Comparison of ENCODE assay signal across 29 mouse cellular contexts in the genomic region with DNA sequence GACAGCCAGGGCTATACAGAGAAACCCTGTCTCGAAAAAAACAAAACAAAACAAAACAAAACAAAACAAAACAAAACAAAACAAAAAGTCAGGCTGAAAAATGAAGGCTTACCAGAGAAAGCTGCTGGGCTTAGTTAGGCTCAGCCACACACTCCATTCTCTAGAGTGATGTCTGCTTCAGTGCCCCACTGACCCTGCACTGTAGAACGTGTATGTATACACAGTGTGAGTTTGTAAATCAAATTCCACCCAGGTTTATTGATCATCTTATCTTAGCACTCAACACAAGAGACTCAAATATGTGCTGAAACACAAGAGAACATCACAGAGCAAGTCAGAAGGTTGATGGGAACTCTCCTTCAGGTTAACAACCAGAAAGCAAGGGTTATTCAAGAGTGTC.
"Had no signal": no experiment of that assay in that cellular context is flagged by ENCODE, and none has a peak within 500 bp of the region (broad histone marks: within the 10 kb centered on the region; RNA-seq: fewer than 3 reads in every experiment).

No protein-coding gene starts in this region.

- H3K9me3 ChIP-seq: limb, embryonic 10.5 days; limb, embryonic 12.5 days; limb, embryonic 13.5 days; limb, embryonic 15.5 days; liver, embryonic 12.5 days; liver, embryonic 13.5 days; liver, embryonic 15.5 days; lung, embryonic 15.5 days; megakaryocyte, embryonic 14.5 days; midbrain, embryonic 10.5 days; midbrain, embryonic 12.5 days; midbrain, embryonic 15.5 days; neural tube, embryonic 12.5 days had no signal

- H3K4me2 ChIP-seq: limb, embryonic 12.5 days; limb, embryonic 13.5 days; limb, embryonic 15.5 days; liver, embryonic 12.5 days; liver, embryonic 13.5 days; liver, embryonic 15.5 days; lung, embryonic 14.5 days; lung, embryonic 15.5 days; midbrain, embryonic 12.5 days; midbrain, embryonic 15.5 days; neural tube, embryonic 12.5 days had no signal

- H3K4me1 ChIP-seq: limb, embryonic 10.5 days; limb, embryonic 12.5 days; limb, embryonic 13.5 days; limb, embryonic 15.5 days; lung, embryonic 15.5 days; megakaryocyte, embryonic 14.5 days; midbrain, embryonic 10.5 days; midbrain, embryonic 12.5 days; midbrain, embryonic 15.5 days; neural tube, embryonic 12.5 days had no signal

- ATAC-seq: liver, embryonic 12.5 days; lung, postnatal 0 days; midbrain, embryonic 15.5 days; midbrain, embryonic 16.5 days had no signal

- H3K36me3 ChIP-seq: liver, embryonic 13.5 days had no signal

- H3K9ac ChIP-seq: limb, embryonic 12.5 days; limb, embryonic 13.5 days; limb, embryonic 15.5 days; liver, embryonic 12.5 days; liver, embryonic 13.5 days; liver, embryonic 14.5 days; liver, embryonic 15.5 days; lung, embryonic 14.5 days; lung, embryonic 15.5 days; midbrain, embryonic 12.5 days; midbrain, embryonic 15.5 days; neural tube, embryonic 12.5 days had no signal

- DNase-seq: layer of hippocampus, postnatal 36 days; left cerebral cortex, postnatal 4 days; liver, embryonic 13.5 days; lung, adult 18-20 months; lung, adult 2 months; lung, embryonic 14.5 days; lung, postnatal 10 days; lung, postnatal 14 days; lung, postnatal 36 days; lung, postnatal 4 days; midbrain, embryonic 14.5 days had no signal

- H3K4me3 ChIP-seq: left cerebral cortex, adult 2 months; limb, embryonic 10.5 days; limb, embryonic 12.5 days; limb, embryonic 13.5 days; limb, embryonic 15.5 days; liver, embryonic 12.5 days; liver, embryonic 13.5 days; liver, embryonic 15.5 days; lung, embryonic 15.5 days; megakaryocyte, embryonic 14.5 days; midbrain, embryonic 10.5 days; midbrain, embryonic 12.5 days; midbrain, embryonic 15.5 days; myocyte; neural tube, embryonic 12.5 days had no signal

- H3K27me3 ChIP-seq: limb, embryonic 12.5 days; limb, embryonic 13.5 days; limb, embryonic 15.5 days; liver, embryonic 12.5 days; liver, embryonic 13.5 days; liver, embryonic 15.5 days; lung, embryonic 15.5 days; megakaryocyte, embryonic 14.5 days; midbrain, embryonic 12.5 days; midbrain, embryonic 15.5 days; neural tube, embryonic 12.5 days had no signal

- H3K27ac ChIP-seq: left cerebral cortex, adult 2 months; limb, embryonic 10.5 days; limb, embryonic 12.5 days; limb, embryonic 13.5 days; limb, embryonic 15.5 days; liver, embryonic 12.5 days; liver, embryonic 13.5 days; liver, embryonic 14.5 days; liver, embryonic 15.5 days; lung, embryonic 15.5 days; macrophage; midbrain, embryonic 10.5 days; midbrain, embryonic 12.5 days; midbrain, embryonic 15.5 days; neural tube, embryonic 12.5 days had no signal
